In genomic region chr2:169635428-169635827, GRCm38 (mm10) we compare ENCODE assay signal across 11 mouse cellular contexts. TPM values are rescaled to one million over a fixed set of nuclear protein-coding genes. Genes with fewer than 3 reads are reported as not detected.
DNase-seq lines count a peak whose midpoint lies in the region; ATAC-seq and TF ChIP-seq lines count a peak whose summit lies in the region.
"Had no signal": no experiment of that assay in that cellular context is flagged by ENCODE, and none has a peak within 500 bp of the region (broad histone marks: within the 10 kb centered on the region; RNA-seq: fewer than 3 reads in every experiment).

No protein-coding gene starts in this region.

- no peak for TF ChIP-seq CTCF in heart, adult 2 months (IDR thresholded peaks at IDR 0.05)
- no peak for TF ChIP-seq CTCF in cortical plate, adult 2 months (IDR thresholded peaks at IDR 0.05; ENCODE audit: extremely low read depth, insufficient read depth, low read length)

- intact Hi-C loops in heart, adult 2 months (cut with DNase I) = loop anchor here (2.0 kb wide), 1 partner anchor 29 kb away; no protein-coding TSS in a partner anchor
- intact Hi-C loops in heart, postnatal 10 days (cut with DNase I) = loop anchor here (2.0 to 10.0 kb wide), 4 partner anchors 27 to 212 kb away; no protein-coding TSS in a partner anchor

- no peaks in the 10 kb centered on the region; the same call in 1 of the 2 replicates for H3K36me3 ChIP-seq in heart, adult 2 months (ENCODE audit: control insufficient read depth, insufficient read depth, low read length)
- no peaks in the 10 kb centered on the region for H3K36me3 ChIP-seq in hindbrain, embryonic 13.5 days
- no peaks in the 10 kb centered on the region for H3K36me3 ChIP-seq in liver, embryonic 12.5 days

- peaks cover 2% of the 10 kb centered on the region; the same call in 1 of the 2 replicates for H3K4me1 ChIP-seq in heart, adult 2 months (ENCODE audit: control insufficient read depth, insufficient read depth, low read length)
- H3K4me1 ChIP-seq in cortical plate, adult 2 months (ENCODE audit: control insufficient read depth, insufficient read depth, low read length) = no peaks in the 10 kb centered on the region
- H3K4me1 ChIP-seq in hindbrain, embryonic 13.5 days (replicated peaks) = peaks cover 54% of the 10 kb centered on the region
- H3K4me1 ChIP-seq in liver, embryonic 12.5 days = no peaks in the 10 kb centered on the region

- H3K9ac ChIP-seq in heart, adult 2 months (ENCODE audit: low read depth, low read length) = 0 out of 2 replicates have a peak overlapping the region, but pooled peaks have one; percentile 20
- peak overlapping the region; percentile 92 for H3K9ac ChIP-seq in hindbrain, embryonic 13.5 days
- no peak overlapping the region for H3K9ac ChIP-seq in liver, embryonic 12.5 days

- 37% methylated on average over 7 of the region's 7 CpGs for WGBS in heart, adult 2 months
- 18% methylated on average over 7 of the region's 7 CpGs for WGBS in hindbrain, embryonic 13.5 days
- WGBS in liver, embryonic 12.5 days (ENCODE audit: insufficient replicate concordance) = 48% methylated on average over 7 of the region's 7 CpGs

- no peak for DNase-seq in heart, adult 2 months
- DNase-seq in heart, postnatal 10 days = no peak
- no peak for DNase-seq in urinary bladder, postnatal 36 days (ENCODE audit: low spot score in 2 of 2)
- DNase-seq in cerebellum, postnatal 10 days = no peak
- no peak for DNase-seq in cerebellum, adult 9-10 months
- DNase-seq: adrenal gland, adult 8-10 months had no signal

- no peak for TF ChIP-seq POLR2A in heart, adult 2 months (IDR thresholded peaks at IDR 0.05; ENCODE audit: insufficient read depth, low read depth, low read length)
- no peak for TF ChIP-seq POLR2A in cortical plate, adult 2 months (IDR thresholded peaks at IDR 0.05; ENCODE audit: extremely low read depth, insufficient read depth, low read length)

- peak overlapping the region; percentile 80 for H3K4me3 ChIP-seq in heart, adult 2 months
- peak overlapping the region; percentile 76; the same call in 1 of the 2 replicates for H3K4me3 ChIP-seq in cortical plate, adult 2 months (ENCODE audit: insufficient read depth, low read length)
- peak overlapping the region; percentile 79 for H3K4me3 ChIP-seq in hindbrain, embryonic 13.5 days
- peak overlapping the region; percentile 53; the same call in 1 of the 2 replicates for H3K4me3 ChIP-seq in liver, embryonic 12.5 days

- H3K27ac ChIP-seq in heart, adult 2 months = peak overlapping the region; percentile 93
- no peak overlapping the region for H3K27ac ChIP-seq in cortical plate, adult 2 months (ENCODE audit: insufficient read depth, low read length)
- H3K27ac ChIP-seq in hindbrain, embryonic 13.5 days = peak overlapping the region; percentile 91
- 0 out of 2 replicates have a peak overlapping the region, but pooled peaks have one; percentile 12 for H3K27ac ChIP-seq in liver, embryonic 12.5 days

- no peak for ATAC-seq in hindbrain, embryonic 13.5 days (ENCODE audit: low FRiP score)
- ATAC-seq in liver, embryonic 12.5 days = no peak

- no peaks in the 10 kb centered on the region; the same call in 1 of the 2 replicates for H3K79me2 ChIP-seq in heart, adult 2 months (replicated peaks; ENCODE audit: control insufficient read depth, insufficient read depth, low read length)

- H3K4me2 ChIP-seq in hindbrain, embryonic 13.5 days = peak overlapping the region; percentile 89
- peak overlapping the region; percentile 58; the same call in 1 of the 2 replicates for H3K4me2 ChIP-seq in liver, embryonic 12.5 days

- H3K9me3 ChIP-seq in hindbrain, embryonic 13.5 days = no peaks in the 10 kb centered on the region
- no peaks in the 10 kb centered on the region for H3K9me3 ChIP-seq in liver, embryonic 12.5 days (replicated peaks)

- H3K27me3 ChIP-seq in heart, adult 2 months (ENCODE audit: control insufficient read depth, insufficient read depth, low read length) = no peaks in the 10 kb centered on the region
- no peaks in the 10 kb centered on the region for H3K27me3 ChIP-seq in hindbrain, embryonic 13.5 days
- H3K27me3 ChIP-seq in liver, embryonic 12.5 days (replicated peaks) = peaks cover 27% of the 10 kb centered on the region

- TF ChIP-seq EP300 in heart, adult 2 months (IDR thresholded peaks at IDR 0.05; ENCODE audit: insufficient read depth, low read depth, low read length) = no peak

RNA-seq across cellular contexts. Expression of gene Tshz2, which starts 2.6 kb away (rescaled TPM):
- total RNA-seq in heart, adult 2 months (2021) = 10 to 100 TPM; 12.1 to 12.9 TPM
- polyA plus RNA-seq in heart, adult 2 months (2012; rRNA removed) = 8.2 and 8.7 TPM in 2 replicates
- total RNA-seq in heart, postnatal 10 days (2021) = 10 to 100 TPM; 16.5 to 18.0 TPM
- 46.5 and 48.1 TPM in 2 replicates for polyA plus RNA-seq in cortical plate, adult 2 months (2012; rRNA removed)
- 43.0 and 43.6 TPM in 2 replicates for polyA plus RNA-seq in hindbrain, embryonic 13.5 days (2015; fragmentation: Nextera tagmentation; extraction: Ambion mirVana)
- 2.9 and 3.5 TPM in 2 replicates for polyA plus RNA-seq in liver, embryonic 12.5 days (2016; fragmentation: Nextera tagmentation; extraction: Ambion mirVana)
- total RNA-seq: neutrophil, adult 5-6 weeks had no signal

RNA-seq across cellular contexts. Expression of gene Gm11011, which starts 47.9 kb away (rescaled TPM):
- total RNA-seq in heart, adult 2 months (2021) = not detected
- polyA plus RNA-seq in heart, adult 2 months (2012; rRNA removed) = not detected in 2 replicates
- total RNA-seq in heart, postnatal 10 days (2021) = not detected
- not detected in 2 replicates for polyA plus RNA-seq in cortical plate, adult 2 months (2012; rRNA removed)
- not detected in 2 replicates for polyA plus RNA-seq in hindbrain, embryonic 13.5 days (2015; fragmentation: Nextera tagmentation; extraction: Ambion mirVana)
- polyA plus RNA-seq in liver, embryonic 12.5 days (2016; fragmentation: Nextera tagmentation; extraction: Ambion mirVana) = not detected in 2 replicates
- total RNA-seq: adrenal gland, adult 8-10 months; neutrophil, adult 5-6 weeks had no signal
- polyA plus RNA-seq: gonadal fat pad, adult 2 months had no signal
